Mouse (Mus musculus): ENCODE data around the gene Dnah8. TPM values are rescaled to one million over a fixed set of nuclear protein-coding genes. Genes with fewer than 3 reads are reported as not detected.

Gene Dnah8
- polyA plus RNA-seq, 1 experiment from 2014 or later = 2.1 TPM

DNA sequence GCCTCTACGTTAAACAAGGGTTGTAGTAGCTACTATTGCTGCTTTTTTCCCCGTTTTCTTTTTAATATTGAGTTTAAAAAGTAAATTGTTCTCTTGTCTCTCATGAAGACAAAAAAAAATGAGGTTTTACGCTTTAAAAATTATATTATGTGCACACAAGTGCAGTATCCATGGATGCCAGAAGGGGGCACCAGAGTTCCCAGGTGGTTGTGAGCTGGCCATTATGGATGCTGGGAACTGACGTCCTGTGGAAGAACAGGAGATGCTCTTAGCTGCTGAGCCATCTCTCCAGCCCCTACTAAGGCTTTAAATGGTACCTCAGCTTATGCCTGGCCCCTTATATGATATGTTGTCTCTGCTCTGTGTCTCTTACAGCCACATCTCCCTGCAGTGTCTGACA, 103.6 kb downstream of the Dnah8 start:
- no peaks in the 10 kb centered on the region for H3K36me3 ChIP-seq
- H3K27ac ChIP-seq (replicated peaks) = no peak overlapping the region
- ATAC-seq (ENCODE audit: extremely low read depth, insufficient number of reproducible peaks, low FRiP score, low TSS enrichment) = no peak
- no peaks in the 10 kb centered on the region for H3K4me1 ChIP-seq
- no peaks in the 10 kb centered on the region for H3K9me3 ChIP-seq
- no peak overlapping the region for H3K4me3 ChIP-seq
- H3K9ac ChIP-seq = no peak overlapping the region
- no peaks in the 10 kb centered on the region for H3K27me3 ChIP-seq (replicated peaks)
- H3K4me2 ChIP-seq = no peak overlapping the region
- 47% methylated on average over 4 of the region's 4 CpGs for WGBS

DNA sequence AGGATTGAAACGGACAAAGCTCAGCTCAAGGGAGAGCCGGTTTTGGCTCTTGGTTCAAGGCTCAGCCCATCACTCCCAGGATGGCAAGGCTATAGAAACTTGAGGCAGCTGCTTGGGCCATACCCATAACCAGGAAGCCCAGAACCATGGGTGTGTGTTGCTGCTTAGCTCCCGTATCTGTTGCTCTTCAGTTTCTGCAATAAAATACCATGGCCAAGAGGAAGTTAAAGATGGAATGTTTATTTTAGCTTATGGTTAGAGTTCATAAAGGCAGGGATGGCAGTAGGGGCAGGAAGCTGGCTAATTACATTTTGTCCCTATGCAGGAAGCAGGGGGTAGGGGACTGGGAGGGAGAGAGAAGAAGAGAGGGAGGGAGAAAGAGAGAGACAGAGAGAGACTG, 108.6 kb downstream of the Dnah8 start:
- Histone ChIP-seq H3K4me2 (no peak overlapping the region), H3K36me3 (no peaks in the 10 kb centered on the region), H3K9ac (no peak overlapping the region), H3K4me3 (no peak overlapping the region), H3K4me1 (no peaks in the 10 kb centered on the region), H3K9me3 (no peaks in the 10 kb centered on the region), H3K27me3 (replicated peaks) (no peaks in the 10 kb centered on the region), H3K27ac (replicated peaks) (no peak overlapping the region)
- 73% methylated on average over 3 of the region's 3 CpGs for WGBS
- no peak for ATAC-seq (ENCODE audit: extremely low read depth, insufficient number of reproducible peaks, low FRiP score, low TSS enrichment)

DNA sequence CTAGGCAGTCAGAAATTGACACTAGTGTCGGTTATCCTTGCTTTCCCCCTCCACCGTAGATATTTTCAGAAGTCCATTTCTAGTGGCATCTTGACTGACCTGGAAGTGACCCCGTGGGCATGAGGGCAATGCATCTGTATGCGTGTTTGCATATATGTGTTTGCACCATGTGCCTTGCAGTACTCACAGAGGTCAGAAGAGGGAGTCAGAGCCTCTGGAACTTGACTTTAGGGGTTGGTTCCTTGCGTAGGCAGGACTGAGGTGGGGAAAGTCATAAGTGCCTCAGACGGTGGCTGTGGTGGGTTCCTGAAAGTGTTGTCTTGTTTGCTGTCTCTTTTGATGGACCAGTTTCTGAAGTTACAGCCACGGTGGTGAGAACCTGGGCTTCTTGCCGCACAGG, 110.6 kb downstream of the Dnah8 start:
- H3K27ac ChIP-seq (replicated peaks) = no peak overlapping the region
- 79% methylated on average over 8 of the region's 8 CpGs for WGBS
- H3K9me3 ChIP-seq = peaks cover 1% of the 10 kb centered on the region; the same call in 1 of the 2 replicates
- no peak for ATAC-seq (ENCODE audit: extremely low read depth, insufficient number of reproducible peaks, low FRiP score, low TSS enrichment)
- H3K27me3 ChIP-seq (replicated peaks) = no peaks in the 10 kb centered on the region
- H3K36me3 ChIP-seq = no peaks in the 10 kb centered on the region
- H3K4me3 ChIP-seq = no peak overlapping the region
- H3K4me1 ChIP-seq = no peaks in the 10 kb centered on the region
- no peak overlapping the region for H3K4me2 ChIP-seq
- H3K9ac ChIP-seq = no peak overlapping the region

DNA sequence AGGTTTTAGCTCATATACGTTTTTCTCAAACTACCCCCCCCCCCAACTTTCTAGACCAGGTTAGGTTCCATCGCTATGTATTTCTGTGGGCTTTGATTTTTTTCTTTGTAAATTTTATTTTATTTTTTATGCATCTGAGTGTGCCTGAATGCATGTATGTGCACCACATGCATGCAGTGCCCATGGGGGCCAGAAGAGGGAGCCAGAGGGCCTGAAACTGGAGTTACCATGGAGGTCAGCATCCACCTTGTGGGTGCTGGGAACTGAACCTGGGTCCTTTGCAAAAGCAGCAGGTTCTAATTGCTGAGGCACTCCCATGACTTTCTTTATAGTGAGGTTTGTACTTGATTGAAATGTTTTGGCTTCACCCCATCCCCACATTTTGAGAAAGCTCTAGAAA, 111.3 kb downstream of the Dnah8 start:
- H3K9ac ChIP-seq = no peak overlapping the region
- no peaks in the 10 kb centered on the region for H3K36me3 ChIP-seq
- H3K4me1 ChIP-seq = no peaks in the 10 kb centered on the region
- no peak for ATAC-seq (ENCODE audit: extremely low read depth, insufficient number of reproducible peaks, low FRiP score, low TSS enrichment)
- peaks cover 4% of the 10 kb centered on the region; the same call in 1 of the 2 replicates for H3K9me3 ChIP-seq
- H3K27me3 ChIP-seq (replicated peaks) = no peaks in the 10 kb centered on the region
- H3K4me3 ChIP-seq = no peak overlapping the region
- H3K27ac ChIP-seq (replicated peaks) = no peak overlapping the region
- 93% methylated on average over 2 of the region's 2 CpGs for WGBS
- H3K4me2 ChIP-seq = no peak overlapping the region

DNA sequence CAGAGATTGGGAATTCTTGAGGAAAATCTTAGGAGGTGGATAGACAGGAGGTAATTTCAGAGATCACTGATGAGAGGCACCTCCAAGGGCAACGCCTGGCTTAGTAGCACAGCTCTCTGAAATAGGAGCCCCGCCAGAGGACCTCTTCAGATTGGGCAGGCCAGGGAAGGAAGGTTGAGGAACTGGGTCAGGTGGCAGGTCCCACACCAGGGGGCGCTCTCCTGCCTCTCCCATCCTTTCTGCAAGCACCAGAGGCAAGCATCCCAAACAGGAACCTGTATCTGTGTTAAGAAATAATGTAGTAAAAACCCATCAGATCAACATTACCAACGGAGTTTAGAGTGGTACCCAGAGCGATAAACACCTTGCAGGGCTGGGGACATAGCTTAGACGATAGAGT, 113.6 kb downstream of the Dnah8 start:
- no peak overlapping the region for H3K4me2 ChIP-seq
- no peak for ATAC-seq (ENCODE audit: extremely low read depth, insufficient number of reproducible peaks, low FRiP score, low TSS enrichment)
- WGBS = 34% methylated on average over 6 of the region's 6 CpGs
- H3K36me3 ChIP-seq = no peaks in the 10 kb centered on the region
- H3K9me3 ChIP-seq = peaks cover 4% of the 10 kb centered on the region; the same call in 1 of the 2 replicates
- no peak overlapping the region for H3K27ac ChIP-seq (replicated peaks)
- no peak overlapping the region for H3K9ac ChIP-seq
- no peak overlapping the region for H3K4me3 ChIP-seq
- H3K27me3 ChIP-seq (replicated peaks) = no peaks in the 10 kb centered on the region
- H3K4me1 ChIP-seq = no peaks in the 10 kb centered on the region

DNA sequence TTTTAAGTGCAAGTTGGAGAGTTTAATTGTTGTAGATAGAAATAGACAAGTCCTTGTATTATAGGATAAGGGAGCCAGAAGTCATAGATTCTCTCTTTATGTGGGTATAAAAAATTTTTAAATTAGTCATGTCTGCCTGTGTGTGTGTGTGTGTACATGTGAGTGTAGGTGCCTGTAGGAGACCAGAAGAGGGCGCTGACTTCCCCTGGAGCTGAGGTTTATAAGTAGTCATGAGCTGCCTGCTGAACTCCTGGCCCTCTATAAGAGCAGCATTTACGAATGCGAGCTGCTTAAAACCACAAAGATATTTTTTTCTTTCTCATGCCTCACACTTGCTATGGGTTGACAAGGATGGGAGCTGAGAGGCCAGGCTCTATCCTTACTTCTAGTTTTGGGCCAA, 115.6 kb downstream of the Dnah8 start:
- H3K27ac ChIP-seq (replicated peaks) = no peak overlapping the region
- no peaks in the 10 kb centered on the region for H3K4me1 ChIP-seq
- no peak overlapping the region for H3K4me3 ChIP-seq
- H3K36me3 ChIP-seq = no peaks in the 10 kb centered on the region
- no peak for ATAC-seq (ENCODE audit: extremely low read depth, insufficient number of reproducible peaks, low FRiP score, low TSS enrichment)
- peaks cover 4% of the 10 kb centered on the region; the same call in 1 of the 2 replicates for H3K9me3 ChIP-seq
- H3K4me2 ChIP-seq = no peak overlapping the region
- WGBS = 90% methylated on average over 3 of the region's 3 CpGs
- H3K27me3 ChIP-seq (replicated peaks) = no peaks in the 10 kb centered on the region
- H3K9ac ChIP-seq = no peak overlapping the region

DNA sequence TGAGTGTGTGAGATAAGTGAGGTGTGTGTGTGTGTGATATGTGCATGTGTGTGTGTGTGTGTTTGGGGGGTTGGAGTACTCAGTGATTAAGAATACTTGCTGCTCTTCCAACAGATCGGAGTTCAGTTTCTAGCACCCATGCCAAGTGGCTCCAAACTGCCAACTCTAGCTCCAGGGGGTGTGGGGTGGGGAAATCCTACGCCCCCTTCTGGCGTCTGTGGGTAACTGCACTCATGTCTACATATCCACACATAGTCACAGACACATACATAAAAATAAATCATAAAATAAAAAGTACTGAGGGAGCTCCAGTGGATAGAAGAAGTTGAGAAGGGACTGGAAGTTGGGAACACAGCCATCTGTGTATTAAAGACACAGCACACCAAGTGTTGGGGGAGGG, 119.8 kb downstream of the Dnah8 start:
- H3K9me3 ChIP-seq = peaks cover 4% of the 10 kb centered on the region; the same call in 1 of the 2 replicates
- no peak overlapping the region for H3K4me3 ChIP-seq
- H3K36me3 ChIP-seq = no peaks in the 10 kb centered on the region
- no peak overlapping the region for H3K4me2 ChIP-seq
- H3K27me3 ChIP-seq (replicated peaks) = no peaks in the 10 kb centered on the region
- 66% methylated on average over 3 of the region's 3 CpGs for WGBS
- H3K4me1 ChIP-seq = no peaks in the 10 kb centered on the region
- H3K27ac ChIP-seq (replicated peaks) = no peak overlapping the region
- no peak overlapping the region for H3K9ac ChIP-seq
- no peak for ATAC-seq (ENCODE audit: extremely low read depth, insufficient number of reproducible peaks, low FRiP score, low TSS enrichment)

DNA sequence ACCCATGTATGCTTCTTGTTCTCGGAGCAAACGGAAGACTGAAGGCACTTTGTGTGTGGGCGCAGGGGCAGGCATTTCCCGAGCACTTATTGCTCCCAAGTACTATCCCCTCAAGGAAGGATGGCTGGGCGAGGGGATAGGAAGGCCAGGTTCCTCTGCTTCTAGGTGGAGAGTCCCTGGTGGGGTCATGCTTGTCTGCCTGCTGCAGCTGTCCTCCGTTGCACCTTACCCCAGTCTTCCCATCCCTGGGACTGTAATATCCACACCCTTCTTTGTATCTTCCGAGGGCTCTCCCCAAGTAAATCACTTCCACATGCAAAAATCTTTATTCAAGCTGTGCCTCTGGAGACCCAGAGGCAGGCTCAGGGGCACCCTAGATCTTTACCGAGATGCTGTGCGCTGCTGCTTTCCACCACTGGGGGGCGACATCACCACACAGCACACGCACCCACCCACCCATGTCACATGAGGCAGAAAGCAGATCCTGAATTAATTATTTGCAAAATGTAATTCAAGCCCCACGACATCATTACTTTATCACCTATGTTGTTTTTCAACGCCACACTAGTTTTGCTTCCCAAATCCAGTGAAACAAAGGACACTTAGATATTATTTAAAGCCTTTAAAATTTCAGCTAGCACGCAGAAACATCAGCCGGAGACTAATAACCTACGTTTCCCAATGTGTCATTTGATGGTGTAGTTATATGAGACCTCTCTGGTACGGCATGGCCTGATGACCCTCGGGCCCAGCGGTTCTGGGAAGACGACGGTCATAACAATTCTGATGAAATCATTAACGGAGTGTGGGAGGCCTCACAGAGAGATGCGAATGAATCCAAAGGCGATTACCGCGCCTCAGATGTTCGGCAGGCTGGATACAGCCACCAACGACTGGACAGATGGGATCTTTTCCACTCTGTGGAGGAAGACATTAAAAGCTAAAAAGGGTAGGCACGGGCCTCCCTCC, 122.2 kb downstream of the Dnah8 start:
- no peaks in the 10 kb centered on the region for H3K36me3 ChIP-seq
- H3K4me2 ChIP-seq = no peak overlapping the region
- no peaks in the 10 kb centered on the region for H3K27me3 ChIP-seq (replicated peaks)
- WGBS = 62% methylated on average over 29 of the region's 29 CpGs
- H3K9me3 ChIP-seq = no peaks in the 10 kb centered on the region
- no peaks in the 10 kb centered on the region for H3K4me1 ChIP-seq
- H3K4me3 ChIP-seq = no peak overlapping the region
- no peak overlapping the region for H3K27ac ChIP-seq (replicated peaks)
- ATAC-seq (ENCODE audit: extremely low read depth, insufficient number of reproducible peaks, low FRiP score, low TSS enrichment) = no peak
- H3K9ac ChIP-seq = no peak overlapping the region

DNA sequence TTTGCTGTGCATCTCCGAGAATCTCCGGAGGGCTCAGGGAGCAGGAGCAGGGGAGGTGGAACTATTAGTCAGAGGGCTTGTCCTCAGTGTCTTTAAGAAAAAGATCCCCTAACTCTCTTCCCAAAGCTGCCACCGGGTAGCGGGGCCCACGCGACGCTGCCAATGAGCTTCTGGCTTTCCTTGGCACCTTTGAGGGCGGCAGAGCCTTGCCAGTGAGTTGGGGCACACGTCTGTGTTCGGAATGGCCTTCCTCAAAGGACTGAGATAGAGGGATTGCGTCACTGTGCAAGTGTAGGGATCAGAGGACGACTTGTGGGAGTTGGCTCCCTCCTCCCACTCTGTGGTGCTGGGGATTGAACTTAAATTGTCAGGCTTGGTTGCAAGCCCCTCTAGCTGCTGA, 125.2 kb downstream of the Dnah8 start:
- no peak for ATAC-seq (ENCODE audit: extremely low read depth, insufficient number of reproducible peaks, low FRiP score, low TSS enrichment)
- H3K4me2 ChIP-seq = no peak overlapping the region
- no peaks in the 10 kb centered on the region for H3K27me3 ChIP-seq (replicated peaks)
- no peak overlapping the region for H3K27ac ChIP-seq (replicated peaks)
- WGBS = 81% methylated on average over 12 of the region's 12 CpGs
- H3K9me3 ChIP-seq = no peaks in the 10 kb centered on the region
- no peak overlapping the region for H3K9ac ChIP-seq
- H3K4me3 ChIP-seq = no peak overlapping the region
- no peaks in the 10 kb centered on the region for H3K36me3 ChIP-seq
- H3K4me1 ChIP-seq = no peaks in the 10 kb centered on the region

DNA sequence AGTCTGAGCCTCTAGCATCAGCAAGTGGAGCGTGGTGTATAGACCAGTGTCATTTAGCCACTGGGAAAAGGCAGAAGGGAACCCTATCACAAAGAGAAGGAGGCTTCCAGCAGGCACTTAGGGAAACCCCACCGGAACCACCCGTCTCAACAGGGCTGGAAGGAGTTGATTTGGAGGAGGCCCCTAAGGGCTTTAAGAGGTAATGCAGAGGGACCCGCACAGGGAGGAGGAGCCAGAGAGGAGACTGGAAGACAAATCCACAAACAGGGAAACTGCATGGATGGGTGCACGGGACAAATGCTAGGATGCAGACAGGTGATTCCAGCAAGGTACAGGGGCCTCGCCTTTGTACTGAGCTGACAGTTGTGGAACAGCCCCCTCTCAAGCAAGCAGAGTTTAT, 126.1 kb downstream of the Dnah8 start:
- H3K9me3 ChIP-seq = no peaks in the 10 kb centered on the region
- no peak overlapping the region for H3K4me3 ChIP-seq
- H3K4me1 ChIP-seq = no peaks in the 10 kb centered on the region
- WGBS = 42% methylated on average over 6 of the region's 6 CpGs
- no peak overlapping the region for H3K4me2 ChIP-seq
- no peaks in the 10 kb centered on the region for H3K27me3 ChIP-seq (replicated peaks)
- H3K27ac ChIP-seq (replicated peaks) = no peak overlapping the region
- no peak for ATAC-seq (ENCODE audit: extremely low read depth, insufficient number of reproducible peaks, low FRiP score, low TSS enrichment)
- no peaks in the 10 kb centered on the region for H3K36me3 ChIP-seq
- no peak overlapping the region for H3K9ac ChIP-seq

DNA sequence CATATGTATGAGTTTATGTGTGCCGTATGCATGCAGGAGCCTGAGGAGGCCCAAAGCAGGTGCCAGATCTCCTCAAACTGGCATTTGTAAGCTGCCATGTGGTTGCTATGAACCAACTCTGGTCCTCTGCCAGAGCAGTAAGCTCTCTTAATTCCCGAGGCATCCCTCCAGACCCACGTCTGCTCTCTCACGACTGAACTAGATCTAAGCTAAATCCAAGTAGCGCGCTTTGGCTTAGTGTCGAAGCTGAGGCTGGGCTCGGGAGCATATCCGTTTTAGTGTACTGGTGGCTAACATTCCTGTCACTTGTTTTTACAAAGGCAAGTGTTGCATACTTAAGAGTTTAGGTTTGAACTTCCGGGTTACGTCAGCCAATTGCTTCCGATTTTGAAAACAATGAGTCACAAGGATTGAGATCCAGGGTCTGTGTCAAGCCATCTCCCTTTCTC, 128.2 kb downstream of the Dnah8 start:
- H3K36me3 ChIP-seq = no peaks in the 10 kb centered on the region
- no peak overlapping the region for H3K4me2 ChIP-seq
- no peaks in the 10 kb centered on the region for H3K27me3 ChIP-seq (replicated peaks)
- H3K9ac ChIP-seq = no peak overlapping the region
- 77% methylated on average over 12 of the region's 12 CpGs for WGBS
- no peaks in the 10 kb centered on the region for H3K4me1 ChIP-seq
- no peaks in the 10 kb centered on the region for H3K9me3 ChIP-seq
- ATAC-seq (ENCODE audit: extremely low read depth, insufficient number of reproducible peaks, low FRiP score, low TSS enrichment) = no peak
- no peak overlapping the region for H3K4me3 ChIP-seq
- no peak overlapping the region for H3K27ac ChIP-seq (replicated peaks)

DNA sequence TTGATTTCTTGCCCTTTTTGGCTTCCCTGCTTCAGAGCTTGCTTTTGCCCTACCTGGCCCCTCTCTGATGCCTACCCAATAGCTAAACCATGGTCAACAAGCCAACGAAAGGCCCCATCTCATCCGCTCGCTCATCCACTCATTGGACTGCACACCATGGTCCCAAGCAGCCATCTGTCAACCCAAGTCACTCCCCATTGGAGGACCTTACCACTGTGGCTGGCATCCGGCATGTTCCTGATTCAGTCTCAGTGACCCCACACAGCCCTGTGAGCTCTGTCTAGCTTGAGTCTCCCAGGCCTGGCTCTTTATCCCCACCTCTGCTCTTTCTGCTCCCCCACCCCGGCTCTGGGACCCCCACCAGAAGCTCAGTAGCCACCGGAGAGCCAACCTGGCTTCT, 129.0 kb downstream of the Dnah8 start:
- no peak overlapping the region for H3K27ac ChIP-seq (replicated peaks)
- WGBS = 89% methylated on average over 6 of the region's 6 CpGs
- ATAC-seq (ENCODE audit: extremely low read depth, insufficient number of reproducible peaks, low FRiP score, low TSS enrichment) = no peak

More for the DNA sequence above, 129.0 kb downstream of the Dnah8 start:
- Histone ChIP-seq H3K36me3 (no peaks in the 10 kb centered on the region), H3K4me2 (no peak overlapping the region), H3K4me3 (no peak overlapping the region), H3K9me3 (no peaks in the 10 kb centered on the region), H3K27me3 (replicated peaks) (no peaks in the 10 kb centered on the region), H3K4me1 (no peaks in the 10 kb centered on the region), H3K9ac (no peak overlapping the region)
